Mouse (Mus musculus) MEL (cell line): Measurements from ENCODE around the gene Gm11096. TPM values are rescaled to one million over a fixed set of nuclear protein-coding genes. Genes with fewer than 3 reads are reported as not detected.

Experiments
- DNase-seq: peaks from one replicate; pipeline ENCODE4 v3.0.0; 2011; ENCODE audit warnings: low read depth, low spot score
- H3K27ac ChIP-seq: 2 replicates; pipeline ENCODE4 v1.5.1; 2012; ENCODE audit warnings: low read depth, mild to moderate bottlenecking, control low read depth, low read length, moderate library complexity; ENCODE audit not compliant: control insufficient read depth
- H3K27me3 ChIP-seq, 2 experiments: fragments of 150-350 bp in 1 of 2; sonication (generic) in 1 of 2; 2 replicates each; pipeline ENCODE4 v1.6.1; 2012; ENCODE audit warnings: low read length in 2 of 2, mild to moderate bottlenecking in 2 of 2, improper control_type of control experiment in 1 of 2, moderate library complexity in 1 of 2; ENCODE audit not compliant: insufficient read depth in 2 of 2, control insufficient read depth in 1 of 2
- H3K36me3 ChIP-seq, 2 experiments: 2 replicates each; pipeline ENCODE4 v1.6.1; 2012 to 2014; ENCODE audit warnings: low read length in 2 of 2, improper control_type of control experiment in 1 of 2, inconsistent platforms in 1 of 2, mild to moderate bottlenecking in 1 of 2; ENCODE audit not compliant: insufficient read depth in 2 of 2, control insufficient read depth in 1 of 2
- H3K4me1 ChIP-seq, 2 experiments: fragments of 150-350 bp in 1 of 2; sonication (generic) in 1 of 2; 2 replicates each; pipeline ENCODE4 v1.6.1; 2012; ENCODE audit warnings: low read length in 2 of 2, improper control_type of control experiment in 1 of 2, mild to moderate bottlenecking in 1 of 2; ENCODE audit not compliant: insufficient read depth in 2 of 2, control insufficient read depth in 1 of 2
- H3K4me3 ChIP-seq, 2 experiments: fragments of 150-350 bp in 1 of 2; sonication (generic) in 1 of 2; 2 replicates each; pipeline ENCODE4 v1.5.1; 2012; ENCODE audit warnings: low read depth in 2 of 2, low read length in 2 of 2, mild to moderate bottlenecking in 2 of 2, moderate library complexity in 2 of 2, control low read depth in 1 of 2, improper control_type of control experiment in 1 of 2; ENCODE audit not compliant: control insufficient read depth in 1 of 2, insufficient read depth in 1 of 2
- H3K79me2 ChIP-seq: 2 replicates; pipeline ENCODE4 v1.6.1; 2012; ENCODE audit warnings: mild to moderate bottlenecking, low read length, moderate library complexity; ENCODE audit not compliant: control insufficient read depth, poor library complexity, insufficient read depth
- H3K9ac ChIP-seq: 2 replicates; pipeline ENCODE4 v1.6.1; 2012; ENCODE audit warnings: low read depth, mild to moderate bottlenecking, control low read depth, low read length, moderate library complexity; ENCODE audit not compliant: control insufficient read depth, poor library complexity, severe bottlenecking
- H3K9me3 ChIP-seq: fragments of 150-350 bp; sonication (generic); replicated peaks from 2 replicates; pipeline ENCODE4 v1.6.1; 2012; ENCODE audit warnings: mild to moderate bottlenecking, low read length, improper control_type of control experiment, moderate library complexity; ENCODE audit not compliant: insufficient read depth
- BHLHE40 ChIP-seq: IDR thresholded peaks from 2 replicates; pipeline ENCODE4 v1.6.1; 2012; ENCODE audit warnings: low read depth, mild to moderate bottlenecking, inconsistent platforms, low read length, improper control_type of control experiment, borderline replicate concordance
- CHD1 ChIP-seq: IDR thresholded peaks from 2 replicates; pipeline ENCODE4 v1.6.1; 2012; ENCODE audit warnings: low read depth, mild to moderate bottlenecking, inconsistent platforms, low read length, improper control_type of control experiment
- CHD2 ChIP-seq: IDR thresholded peaks from 2 replicates; pipeline ENCODE4 v1.6.1; 2011; ENCODE audit warnings: low read length, improper control_type of control experiment
- CTCF ChIP-seq, 3 experiments: IDR thresholded peaks in 2 of 3; conservative IDR thresholded peaks in 1 of 3; 2 replicates each; pipeline ENCODE4 v1.5.1; 2011 to 2012; ENCODE audit warnings: low read length in 3 of 3, low read depth in 2 of 3, mild to moderate bottlenecking in 2 of 3, improper control_type of control experiment in 1 of 3, inconsistent platforms in 1 of 3, mixed read lengths in 1 of 3, moderate library complexity in 1 of 3; ENCODE audit not compliant: control insufficient read depth in 1 of 3, insufficient read depth in 1 of 3, poor library complexity in 1 of 3, severe bottlenecking in 1 of 3
- ELF1 ChIP-seq: IDR thresholded peaks from 2 replicates; pipeline ENCODE4 v1.6.1; 2014; ENCODE audit warnings: low read depth, mild to moderate bottlenecking, inconsistent platforms, low read length, improper control_type of control experiment, moderate library complexity
- EP300 ChIP-seq, 2 experiments: IDR thresholded peaks; 2 replicates each; pipeline ENCODE4 v1.6.1; 2011; ENCODE audit warnings: improper control_type of control experiment in 2 of 2, low read length in 2 of 2, low read depth in 1 of 2, mild to moderate bottlenecking in 1 of 2
- ETS1 ChIP-seq: IDR thresholded peaks from 2 replicates; pipeline ENCODE4 v1.6.1; 2012; ENCODE audit warnings: low read depth, mild to moderate bottlenecking, inconsistent platforms, low read length, improper control_type of control experiment, moderate library complexity
- GATA1 ChIP-seq: IDR thresholded peaks from 2 replicates; pipeline ENCODE4 v1.6.1; 2011; ENCODE audit warnings: low read depth, low read length, improper control_type of control experiment
- HCFC1 ChIP-seq: IDR thresholded peaks from 2 replicates; pipeline ENCODE4 v1.6.1; 2012; ENCODE audit warnings: low read depth, mild to moderate bottlenecking, inconsistent platforms, low read length, improper control_type of control experiment, moderate library complexity
- JUND ChIP-seq: IDR thresholded peaks from 2 replicates; pipeline ENCODE4 v1.6.1; 2011; ENCODE audit warnings: low read depth, mild to moderate bottlenecking, improper control_type of control experiment, low read length
- KAT2A ChIP-seq: conservative IDR thresholded peaks from 2 replicates; pipeline ENCODE4 v1.6.1; 2012; ENCODE audit warnings: low read depth, low read length, improper control_type of control experiment, inconsistent platforms
- MAFK ChIP-seq: IDR thresholded peaks from 2 replicates; pipeline ENCODE4 v1.6.1; 2011; ENCODE audit warnings: low read depth, mild to moderate bottlenecking, low read length, improper control_type of control experiment, borderline replicate concordance
- MAX ChIP-seq: IDR thresholded peaks from 2 replicates; pipeline ENCODE4 v1.6.1; 2011; ENCODE audit warnings: low read length, improper control_type of control experiment
- MAZ ChIP-seq: IDR thresholded peaks from 2 replicates; pipeline ENCODE4 v1.6.1; 2012; ENCODE audit warnings: low read depth, mild to moderate bottlenecking, inconsistent platforms, low read length, improper control_type of control experiment
- NELFE ChIP-seq: IDR thresholded peaks from 2 replicates; pipeline ENCODE4 v1.6.1; 2011; ENCODE audit warnings: low read depth, low read length, improper control_type of control experiment
- NRF1 ChIP-seq: IDR thresholded peaks from 2 replicates; pipeline ENCODE4 v1.6.1; 2014; ENCODE audit warnings: low read depth, mild to moderate bottlenecking, inconsistent platforms, low read length, improper control_type of control experiment, moderate library complexity; ENCODE audit not compliant: poor library complexity, insufficient read depth, severe bottlenecking
- POLR2AphosphoS5 ChIP-seq: IDR thresholded peaks from 2 replicates; pipeline ENCODE4 v1.6.1; 2012; ENCODE audit warnings: low read depth, borderline replicate concordance, mild to moderate bottlenecking, inconsistent platforms, low read length, moderate library complexity, mixed read lengths
- RAD21 ChIP-seq: IDR thresholded peaks from 2 replicates; pipeline ENCODE4 v1.6.1; 2011; ENCODE audit warnings: mild to moderate bottlenecking, low read depth, low read length, improper control_type of control experiment
- RCOR1 ChIP-seq: IDR thresholded peaks from 2 replicates; pipeline ENCODE4 v1.6.1; 2012; ENCODE audit warnings: low read depth, mild to moderate bottlenecking, inconsistent platforms, low read length, improper control_type of control experiment
- SIN3A ChIP-seq: IDR thresholded peaks from 2 replicates; pipeline ENCODE4 v1.6.1; 2012; ENCODE audit warnings: low read length, improper control_type of control experiment, inconsistent platforms
- TCF12 ChIP-seq: IDR thresholded peaks from 2 replicates; pipeline ENCODE4 v1.6.1; 2014; ENCODE audit warnings: low read depth, mild to moderate bottlenecking, inconsistent platforms, low read length, improper control_type of control experiment, moderate library complexity
- UBTF ChIP-seq: IDR thresholded peaks from 2 replicates; pipeline ENCODE4 v1.6.1; 2012; ENCODE audit warnings: low read depth, mild to moderate bottlenecking, inconsistent platforms, low read length, improper control_type of control experiment, moderate library complexity, borderline replicate concordance; ENCODE audit not compliant: insufficient read depth
- USF1 ChIP-seq: IDR thresholded peaks from 2 replicates; pipeline ENCODE4 v1.6.1; 2014; ENCODE audit warnings: low read depth, mild to moderate bottlenecking, inconsistent platforms, low read length, improper control_type of control experiment, moderate library complexity
- ZC3H11A ChIP-seq: IDR thresholded peaks from 2 replicates; pipeline ENCODE4 v1.6.1; 2012; ENCODE audit warnings: low read depth, mild to moderate bottlenecking, inconsistent platforms, low read length, improper control_type of control experiment
- ZMIZ1 ChIP-seq: IDR thresholded peaks from 2 replicates; pipeline ENCODE4 v1.6.1; 2012; ENCODE audit warnings: low read depth, mild to moderate bottlenecking, inconsistent platforms, low read length, improper control_type of control experiment, moderate library complexity
- ZNF384 ChIP-seq: IDR thresholded peaks from 2 replicates; pipeline ENCODE4 v1.6.1; 2012; ENCODE audit warnings: low read depth, mild to moderate bottlenecking, inconsistent platforms, low read length, improper control_type of control experiment
- polyA plus RNA-seq, 2 experiments: library from polyadenylated mRNA; stranded (reverse) in 1 of 2; unstranded in 1 of 2; fragments of >175 nt in 1 of 2; fragments of >200 nt in 1 of 2; gene quantifications; 2 replicates each; pipeline versions ENCODE4 v1.2.1 to v1.2.4; 2012; ENCODE audit warnings: low replicate concordance in 2 of 2, low read depth in 1 of 2; ENCODE audit not compliant: insufficient read length in 2 of 2, insufficient read depth in 1 of 2, missing spikeins in 1 of 2
- total RNA-seq: library from RNA; depleted of rRNA; stranded (reverse); fragments of 300-350 nt; gene quantifications from 2 replicates; pipeline ENCODE4 v1.2.3, GENCODE M21; 2012

Gm11096 gene
- total and polyA plus RNA-seq, 3 experiments = not detected

- DNase-seq = no peak
- peaks cover 0 to 5% of the 10 kb centered on the region in 2 experiments; a peak in 2 of 4 replicates for H3K4me1 ChIP-seq
- no peaks in the 10 kb centered on the region for H3K27me3 ChIP-seq
- TF ChIP-seq CTCF (IDR thresholded peaks at IDR 0.05 in 2 of 3, conservative IDR thresholded peaks at IDR 0.05 in 1 of 3; ENCODE audit: control insufficient read depth in 1 of 3, insufficient read depth in 1 of 3, low read depth in 2 of 3, low read length in 3 of 3, poor library complexity in 1 of 3, severe bottlenecking in 1 of 3) (no peak), UBTF (no peak), RCOR1 (no peak), NELFE (no peak), CHD1 (no peak), RAD21 (no peak), BHLHE40 (no peak), MAFK (no peak), MAX (no peak), ZMIZ1 (no peak), TCF12 (no peak), ETS1 (no peak), HCFC1 (no peak), CHD2 (no peak), NRF1 (no peak), JUND (no peak), SIN3A (no peak)
- TF ChIP-seq, all 39 proteins: peak for 0
- Histone ChIP-seq H3K27ac (no peak overlapping the region), H3K79me2 (no peaks in the 10 kb centered on the region), H3K9me3 (no peaks in the 10 kb centered on the region), H3K36me3 (peaks cover 0 to 2% of the 10 kb centered on the region in 2 experiments; a peak in 2 of 4 replicates), H3K4me3 (no peak overlapping the region), H3K9ac (no peak overlapping the region)
Measured at GRCm38 (mm10) chr17:81455977-81456376, 14.4 kb downstream of the Gm11096 start.

GRCm38 (mm10) chr17:81459379-81459778, 17.8 kb downstream of the Gm11096 start:
- H3K4me3 ChIP-seq = no peak overlapping the region

More at GRCm38 (mm10) chr17:81459379-81459778, 17.8 kb downstream of the Gm11096 start:
- no peaks in the 10 kb centered on the region for H3K27me3 ChIP-seq
- peaks cover 0 to 5% of the 10 kb centered on the region in 2 experiments; a peak in 2 of 4 replicates for H3K4me1 ChIP-seq
- H3K9ac ChIP-seq = no peak overlapping the region
- TF ChIP-seq TCF12 (no peak), EP300 (IDR thresholded peaks at IDR 0.05; ENCODE audit: low read depth in 1 of 2, low read length in 2 of 2) (0 out of 4 replicates have a peak, but pooled peaks of 1 of the 2 experiments have one; percentile 20), ETS1 (no peak), POLR2AphosphoS5 (no peak), MAX (0 out of 2 replicates have a peak, but pooled peaks have one; percentile 23), MAZ (no peak), HCFC1 (no peak), CHD1 (no peak), ZNF384 (0 out of 2 replicates have a peak, but pooled peaks have one; percentile 17), KAT2A (no peak), SIN3A (no peak), GATA1 (0 out of 2 replicates have a peak, but pooled peaks have one; percentile 14), ELF1 (no peak), ZC3H11A (no peak), USF1 (peak; percentile 58), RCOR1 (peak; percentile 43; the same call in 1 of the 2 replicates)
- TF ChIP-seq, all 39 proteins: peak for 6
- no peaks in the 10 kb centered on the region for H3K9me3 ChIP-seq
- peak; percentile 35 for DNase-seq
- H3K36me3 ChIP-seq = peaks cover 0 to 2% of the 10 kb centered on the region in 2 experiments; a peak in 2 of 4 replicates
- H3K79me2 ChIP-seq = no peaks in the 10 kb centered on the region
- no peak overlapping the region for H3K27ac ChIP-seq
